ENCODE assay signal across 12 mouse cellular contexts in genomic region chr13:73489986-73490385, GRCm38 (mm10). TPM values are rescaled to one million over a fixed set of nuclear protein-coding genes. Genes with fewer than 3 reads are reported as not detected.
DNase-seq lines count a peak whose midpoint lies in the region; ATAC-seq and TF ChIP-seq lines count a peak whose summit lies in the region.
"Had no signal": no experiment of that assay in that cellular context is flagged by ENCODE, and none has a peak within 500 bp of the region (broad histone marks: within the 10 kb centered on the region; RNA-seq: fewer than 3 reads in every experiment).

No protein-coding gene starts in this region.

- no peak overlapping the region for H3K4me3 ChIP-seq in left cerebral cortex, adult 2 months
- no peak overlapping the region for H3K4me3 ChIP-seq in bone marrow macrophage, adult 2 months (ENCODE audit: insufficient read depth, low read length)
- no peak overlapping the region for H3K4me3 ChIP-seq in liver, embryonic 16.5 days (ENCODE audit: low read depth, low read length)
- H3K4me3 ChIP-seq: myocyte had no signal

- no peak overlapping the region for H3K9ac ChIP-seq in liver, embryonic 16.5 days (ENCODE audit: low read depth, low read length)

- TF ChIP-seq POLR2A in bone marrow macrophage, adult 2 months (IDR thresholded peaks at IDR 0.05; ENCODE audit: borderline replicate concordance, low read depth, low read length): no peak

- ATAC-seq in liver, embryonic 16.5 days (ENCODE audit: low read depth): no peak

- peaks cover 91% of the 10 kb centered on the region for H3K36me3 ChIP-seq in liver, embryonic 16.5 days (ENCODE audit: control insufficient read depth, insufficient read depth)

- no peak for DNase-seq in left cerebral cortex, adult 2 months (ENCODE audit: extremely low spot score in 1 of 2, low spot score in 2 of 2)
- DNase-seq in left cerebral cortex, adult 11 months (ENCODE audit: low spot score): no peak
- DNase-seq in 416B (ENCODE audit: low read depth): peak; percentile 64
- no peak for DNase-seq in frontal cortex, postnatal 10 days (ENCODE audit: low spot score in 2 of 2)
- DNase-seq in retina, postnatal 1 day: no peak
- DNase-seq: embryo, embryonic 11 days; gastrocnemius, postnatal 36 days; kidney, adult 2 months; kidney, postnatal 4 days had no signal

- WGBS in liver, embryonic 16.5 days (ENCODE audit: insufficient replicate concordance): 75% methylated on average over 3 of the region's 3 CpGs

- no peak overlapping the region for H3K4me2 ChIP-seq in liver, embryonic 16.5 days (ENCODE audit: low read depth, low read length)

- no peaks in the 10 kb centered on the region for H3K27me3 ChIP-seq in liver, embryonic 16.5 days (ENCODE audit: control insufficient read depth, insufficient read depth, low read depth, low read length)

- H3K4me1 ChIP-seq in bone marrow macrophage, adult 2 months (ENCODE audit: control insufficient read depth, insufficient read depth, low read length): peaks cover 41% of the 10 kb centered on the region
- H3K4me1 ChIP-seq in liver, embryonic 16.5 days (ENCODE audit: control insufficient read depth, low read depth, low read length): peaks cover 55% of the 10 kb centered on the region

- H3K27ac ChIP-seq in left cerebral cortex, adult 2 months: peak overlapping the region; percentile 13; the same call in 1 of the 2 replicates
- peak overlapping the region; percentile 83 for H3K27ac ChIP-seq in bone marrow macrophage, adult 2 months (ENCODE audit: insufficient read depth, low read depth, low read length)
- H3K27ac ChIP-seq in liver, embryonic 16.5 days (ENCODE audit: low read length): peak overlapping the region; percentile 54

- intact Hi-C loops in left cerebral cortex, adult 2 months (cut with DNase I): no loop called here

- no peak for TF ChIP-seq CTCF in left cerebral cortex, adult 2 months (IDR thresholded peaks at IDR 0.05)
- no peak for TF ChIP-seq CTCF in bone marrow macrophage, adult 2 months (IDR thresholded peaks at IDR 0.05; ENCODE audit: low read depth, low read length)

- H3K9me3 ChIP-seq in liver, embryonic 16.5 days (replicated peaks; ENCODE audit: control insufficient read depth, low read length): no peaks in the 10 kb centered on the region

RNA-seq across cellular contexts. Expression of gene Lpcat1, which starts 23.0 kb away (rescaled TPM):
- total RNA-seq in left cerebral cortex, adult 2 months (2021): 10 to 100 TPM; 40.8 to 47.2 TPM
- 39.5 and 45.3 TPM in 2 replicates for polyA plus RNA-seq in bone marrow macrophage, adult 2 months (2012; ENCODE audit: insufficient read depth, insufficient read length, missing spikeins)
- polyA plus RNA-seq in liver, embryonic 16.5 days (2015; fragmentation: Nextera tagmentation; extraction: Ambion mirVana): 59.4 and 64.7 TPM in 2 replicates

RNA-seq across cellular contexts. Expression of gene Slc6a3, which starts 46.6 kb away (rescaled TPM):
- total RNA-seq in left cerebral cortex, adult 2 months (2021): under 1 TPM in 1 of 2 experiments, not detected in 1; 0.12 TPM
- polyA plus RNA-seq in bone marrow macrophage, adult 2 months (2012; ENCODE audit: insufficient read depth, insufficient read length, missing spikeins): not detected in 2 replicates
- 0.63 and 0.67 TPM in 2 replicates for polyA plus RNA-seq in liver, embryonic 16.5 days (2015; fragmentation: Nextera tagmentation; extraction: Ambion mirVana)
- total RNA-seq: gastrocnemius, postnatal 36 days had no signal
- polyA plus RNA-seq: myocyte had no signal

Comparison
In these comparisons a context has a peak if more than half of its experiments do, and no peak if none do; other contexts are left out.
1. H3K27ac ChIP-seq: peak in every context shown above with its lines; median percentile 83 in bone marrow macrophage, adult 2 months; 54 in liver, embryonic 16.5 days; 13 in left cerebral cortex, adult 2 months.